Mouse (Mus musculus) heart, embryonic 16.5 days (tissue): ENCODE data around the gene Gm5129. TPM values are rescaled to one million over a fixed set of nuclear protein-coding genes. Genes with fewer than 3 reads are reported as not detected.
"Not testable (repeated sequence)": the region's sequence is repeated elsewhere in the genome, so short reads cannot be mapped to it uniquely, and the experiment has no call there.

ENCODE experiments used
- ATAC-seq: fragments of 200-750 bp; cut with Nextera tagmentation; replicated peaks from 2 replicates; pipeline ENCODE4 v1.8.0; 2017; ENCODE audit warnings: moderate number of reproducible peaks; ENCODE audit not compliant: insufficient read depth, low FRiP score; ENCODE audit errors: extremely low read depth
- H3K27ac ChIP-seq: fragments of 300-500 bp; sonication (generic); 2 replicates; pipeline ENCODE4 v1.5.1; 2014; ENCODE audit warnings: mild to moderate bottlenecking, low read length, control low read depth, moderate library complexity
- H3K27me3 ChIP-seq: fragments of 300-500 bp; sonication (generic); 2 replicates; pipeline ENCODE4 v1.6.1; 2014; ENCODE audit warnings: low read length, mixed read lengths; ENCODE audit not compliant: control insufficient read depth, insufficient read depth
- H3K36me3 ChIP-seq: fragments of 300-500 bp; sonication (generic); 2 replicates; pipeline ENCODE4 v1.6.1; 2014; ENCODE audit not compliant: control insufficient read depth, insufficient read depth
- H3K4me1 ChIP-seq: fragments of 300-500 bp; sonication (generic); 2 replicates; pipeline ENCODE4 v1.6.1; 2014; ENCODE audit warnings: low read length, mixed read lengths; ENCODE audit not compliant: control insufficient read depth, insufficient read depth
- H3K4me2 ChIP-seq: fragments of 300-500 bp; sonication (generic); 2 replicates; pipeline ENCODE4 v1.6.1; 2014; ENCODE audit warnings: low read depth, mild to moderate bottlenecking, control low read depth, low read length
- H3K4me3 ChIP-seq: fragments of 300-500 bp; sonication (generic); 2 replicates; pipeline ENCODE4 v1.5.1; 2014; ENCODE audit warnings: mild to moderate bottlenecking, control low read depth, low read length
- H3K9ac ChIP-seq: fragments of 300-500 bp; sonication (generic); 2 replicates; pipeline ENCODE4 v1.6.1; 2014; ENCODE audit warnings: low read length, control low read depth
- H3K9me3 ChIP-seq: fragments of 300-500 bp; sonication (generic); replicated peaks from 2 replicates; pipeline ENCODE4 v1.6.1; 2016; ENCODE audit warnings: low read length; ENCODE audit not compliant: control insufficient read depth
- WGBS: fragments of 180-500 bp; shearing (Covaris S2); extraction: QIAGEN DNeasy Blood & Tissue Kit; methylation state at CpG from one replicate; pipeline ENCODE4 v1.1.7; 2014; 5-methylcytosine and 5-hydroxymethylcytosine counted together
- polyA plus RNA-seq: library from polyadenylated mRNA; unstranded; fragments of >200 nt; fragmentation: Nextera tagmentation; extraction: Ambion mirVana; gene quantifications from 2 replicates; pipeline ENCODE4 v1.2.1, GENCODE M21; 2015

The Gm5129 gene
- polyA plus RNA-seq, 1 experiment from 2014 or later: not detected

DNA sequence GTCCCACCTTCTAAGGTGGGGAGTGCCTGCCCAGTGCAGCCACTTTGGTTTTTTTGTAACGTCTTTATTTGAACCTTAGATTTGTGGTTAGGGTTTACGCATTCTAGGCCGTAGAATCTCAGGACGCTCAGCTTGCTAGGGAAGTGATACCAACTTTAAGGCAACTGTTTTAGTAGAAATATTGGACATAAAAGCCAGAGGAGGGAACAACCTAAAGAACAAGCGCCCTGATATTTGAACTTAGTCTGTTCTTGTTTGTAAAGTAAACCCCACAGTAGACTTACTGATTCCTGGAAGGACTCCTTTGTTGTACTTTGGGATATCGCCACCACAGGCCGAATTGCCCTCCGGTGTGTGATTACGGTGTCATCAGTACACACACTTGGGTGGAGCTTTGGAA is 1.2 kb upstream of the Gm5129 start:
- Histone ChIP-seq H3K27ac (no peak overlapping the region), H3K9ac (peak overlapping the region; percentile 96), H3K4me3 (peak overlapping the region; percentile 95), H3K4me1 (peaks cover 35% of the 10 kb centered on the region), H3K36me3 (no peaks in the 10 kb centered on the region), H3K27me3 (no peaks in the 10 kb centered on the region), H3K4me2 (peak overlapping the region; percentile 76), H3K9me3 (no peaks in the 10 kb centered on the region)
- no peak for ATAC-seq
- WGBS: 50% methylated on average over 9 of the region's 9 CpGs

DNA sequence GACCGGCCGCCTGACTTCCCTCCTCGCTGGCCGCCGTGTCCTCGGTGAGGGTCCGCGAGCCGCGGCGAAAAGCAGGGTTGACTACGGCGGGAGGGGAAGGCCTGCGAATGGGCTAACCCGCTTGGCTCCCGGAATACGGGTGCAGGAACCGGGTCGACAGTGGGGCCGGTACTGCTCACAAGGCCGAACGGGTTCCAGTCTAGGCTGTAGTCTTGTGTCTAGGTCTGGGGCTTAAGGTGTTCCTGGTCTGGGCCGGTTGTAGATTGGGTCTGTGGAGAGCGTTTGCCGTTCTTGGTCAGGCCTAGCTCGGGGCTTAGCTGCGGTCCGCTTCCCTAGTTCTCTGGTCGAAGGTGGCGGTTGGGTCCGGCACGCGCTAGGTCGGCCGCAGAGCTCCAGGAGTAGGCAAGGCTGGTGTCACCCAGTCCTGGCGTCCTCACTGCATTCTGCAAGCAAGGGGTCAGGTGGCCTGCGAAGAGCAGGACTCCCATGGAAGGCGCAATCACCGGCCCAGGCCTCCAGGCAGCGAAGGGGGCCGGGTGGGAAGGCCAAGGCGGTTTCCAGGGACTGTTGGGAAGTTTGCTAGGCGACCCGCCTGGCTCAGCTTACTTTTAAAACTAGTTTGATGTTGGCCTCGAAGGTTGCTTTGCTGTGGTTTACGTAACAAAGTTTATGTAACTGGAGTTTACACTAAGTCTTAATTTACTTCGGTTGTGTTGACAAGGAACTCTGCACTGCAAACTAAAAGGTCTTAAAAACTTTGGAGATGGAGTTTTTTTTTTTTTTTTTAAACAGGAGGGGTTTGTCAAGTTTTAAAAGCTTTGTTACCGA is 551 bp upstream of the Gm5129 start:
- peaks cover 34% of the 10 kb centered on the region for H3K4me1 ChIP-seq
- under 1% methylated on average over 48 of the region's 48 CpGs for WGBS
- ATAC-seq: peak; percentile 50
- H3K4me3 ChIP-seq: peak overlapping the region; percentile 95
- peak overlapping the region; percentile 76 for H3K4me2 ChIP-seq
- peak overlapping the region; percentile 99 for H3K27ac ChIP-seq
- no peaks in the 10 kb centered on the region for H3K9me3 ChIP-seq
- H3K36me3 ChIP-seq: no peaks in the 10 kb centered on the region
- H3K27me3 ChIP-seq: no peaks in the 10 kb centered on the region
- peak overlapping the region; percentile 96 for H3K9ac ChIP-seq

DNA sequence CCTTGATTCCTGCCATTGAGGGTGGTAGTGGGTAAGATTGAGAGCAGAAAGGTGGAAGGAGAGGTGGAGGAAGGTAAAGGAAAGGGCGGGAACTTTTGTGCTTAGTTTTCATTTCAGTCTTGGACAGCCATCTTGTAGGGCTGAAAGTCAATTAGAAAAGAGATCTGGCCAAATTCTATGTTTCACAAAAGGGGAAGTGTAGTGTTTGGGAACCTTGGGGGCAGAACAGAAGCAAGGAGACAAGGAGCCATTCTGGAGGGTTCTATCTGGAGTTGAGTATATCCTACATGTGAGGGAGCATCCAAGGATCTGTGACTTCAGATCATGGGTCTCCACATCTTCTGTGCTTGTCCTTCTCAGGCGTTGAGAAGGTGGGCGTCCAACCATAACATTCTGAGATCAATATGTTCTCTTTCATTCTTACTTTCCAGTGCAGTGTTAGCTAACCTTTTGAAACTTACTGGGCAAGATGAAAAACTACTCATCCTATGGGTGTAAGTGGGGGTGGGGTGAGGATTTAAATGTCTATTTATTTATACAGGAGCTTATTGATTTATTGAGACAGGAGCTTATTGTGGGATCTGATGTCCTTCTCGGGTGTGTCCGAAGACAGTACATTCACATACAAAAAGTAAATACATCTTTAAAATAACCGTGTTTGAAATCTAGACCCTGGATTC is 765 bp downstream of the Gm5129 start:
- peak overlapping the region; percentile 80 for H3K4me2 ChIP-seq
- no peaks in the 10 kb centered on the region for H3K36me3 ChIP-seq
- peak overlapping the region; percentile 95 for H3K4me3 ChIP-seq
- no peak for ATAC-seq
- no peaks in the 10 kb centered on the region for H3K9me3 ChIP-seq
- WGBS: 49% methylated on average over 6 of the region's 6 CpGs
- H3K4me1 ChIP-seq: peaks cover 23% of the 10 kb centered on the region
- no peaks in the 10 kb centered on the region for H3K27me3 ChIP-seq
- peak overlapping the region; percentile 96 for H3K9ac ChIP-seq
- peak overlapping the region; percentile 99 for H3K27ac ChIP-seq

DNA sequence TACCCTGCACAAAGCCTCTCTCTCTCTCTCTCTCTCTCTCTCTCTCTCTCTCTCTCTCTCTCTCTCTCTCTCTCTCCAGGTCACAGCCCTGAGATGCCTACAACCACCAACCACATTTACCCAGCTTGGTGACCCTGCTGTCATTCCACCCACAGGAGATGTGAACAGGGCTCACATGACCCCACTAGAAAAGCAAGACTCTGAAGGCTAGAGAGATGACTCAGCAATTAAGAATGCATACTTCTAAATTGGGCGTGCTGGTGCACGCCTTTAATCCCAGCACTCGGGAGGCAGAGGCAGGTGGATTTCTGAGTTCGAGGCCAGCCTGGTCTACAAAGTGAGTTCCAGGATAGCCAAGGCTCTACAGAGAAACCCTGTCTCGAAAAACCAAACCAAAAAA is 9.7 kb downstream of the Gm5129 start:
- H3K27ac ChIP-seq, H3K27me3 ChIP-seq, ATAC-seq, H3K4me2 ChIP-seq, H3K4me3 ChIP-seq, H3K36me3 ChIP-seq, H3K9me3 ChIP-seq, H3K9ac ChIP-seq, H3K4me1 ChIP-seq: not testable (repeated sequence)
- WGBS: 80% methylated on average over 5 of the region's 5 CpGs

DNA sequence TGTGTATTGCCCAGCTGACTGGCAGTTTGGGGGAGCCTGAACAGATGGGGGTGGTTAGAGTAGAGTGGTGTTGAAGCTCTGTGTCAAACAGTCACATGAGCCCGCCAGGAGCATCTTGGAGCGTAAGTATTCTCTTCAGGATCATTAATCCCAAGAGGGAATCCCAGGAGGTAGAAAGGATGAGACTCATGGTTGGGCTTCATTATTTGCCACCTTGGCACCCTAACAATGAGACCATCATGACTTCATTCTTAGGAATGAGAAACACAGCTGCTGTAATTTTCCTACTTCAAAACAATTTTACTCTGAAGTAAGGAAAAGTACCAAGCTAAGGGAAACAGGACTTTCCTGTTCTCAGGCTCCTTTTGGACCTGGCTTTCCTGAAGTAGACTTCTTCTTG is 10.4 kb downstream of the Gm5129 start:
- H3K4me1 ChIP-seq: no peaks in the 10 kb centered on the region
- H3K9me3 ChIP-seq: no peaks in the 10 kb centered on the region
- H3K9ac ChIP-seq: no peak overlapping the region
- H3K4me3 ChIP-seq: no peak overlapping the region
- H3K4me2 ChIP-seq: no peak overlapping the region
- H3K27ac ChIP-seq: no peak overlapping the region
- H3K36me3 ChIP-seq: no peaks in the 10 kb centered on the region
- H3K27me3 ChIP-seq: no peaks in the 10 kb centered on the region
- ATAC-seq: no peak
- WGBS: 82% methylated on average over 2 of the region's 2 CpGs

DNA sequence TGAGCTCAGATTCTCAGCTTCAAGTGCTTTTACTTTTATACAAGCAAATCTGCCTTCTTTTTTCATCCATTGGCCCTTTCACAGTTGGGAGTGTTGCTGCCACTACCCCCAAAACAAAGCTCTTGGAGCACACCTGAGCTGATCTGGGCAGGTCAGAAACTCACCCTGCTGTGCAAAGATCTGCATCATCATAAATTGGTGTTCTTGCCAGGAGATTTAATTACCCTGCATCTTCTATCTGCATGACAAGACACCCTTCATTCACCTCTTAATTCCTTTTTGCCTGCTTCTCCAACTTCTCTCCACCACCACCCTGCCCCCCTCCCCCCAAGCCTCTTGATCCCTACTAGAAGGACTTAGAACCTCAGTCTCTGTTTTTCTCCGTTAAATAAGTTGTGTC is 14.6 kb downstream of the Gm5129 start:
- Histone ChIP-seq H3K4me3 (no peak overlapping the region), H3K4me2 (no peak overlapping the region), H3K9ac (no peak overlapping the region), H3K36me3 (no peaks in the 10 kb centered on the region), H3K4me1 (no peaks in the 10 kb centered on the region), H3K27ac (no peak overlapping the region), H3K27me3 (no peaks in the 10 kb centered on the region), H3K9me3 (no peaks in the 10 kb centered on the region)
- no peak for ATAC-seq
- 32% methylated on average over 1 of the region's 1 CpGs for whole genome bisulfite sequencing

DNA sequence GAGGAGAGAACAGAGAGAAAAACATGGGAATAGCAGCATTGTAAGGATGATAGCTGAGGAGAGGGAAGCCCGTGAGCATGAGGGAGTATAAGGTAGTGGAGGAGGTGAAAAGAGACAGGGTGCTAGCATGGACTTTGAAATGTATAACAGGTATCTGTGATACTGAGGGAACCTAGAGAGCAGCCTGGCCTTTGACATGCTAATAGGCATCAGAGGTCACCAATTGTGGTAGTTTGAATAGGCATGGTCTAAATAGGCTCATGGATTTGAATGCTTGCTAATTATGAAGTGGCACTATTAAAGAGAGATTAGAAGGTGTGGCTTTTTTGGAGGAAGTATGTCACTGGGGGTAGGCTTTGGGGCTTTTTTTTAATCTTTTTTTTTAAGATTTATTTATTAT is 22.8 kb downstream of the Gm5129 start:
- no peak overlapping the region for H3K4me2 ChIP-seq
- H3K9ac ChIP-seq: no peak overlapping the region
- no peaks in the 10 kb centered on the region for H3K9me3 ChIP-seq
- H3K27me3 ChIP-seq: no peaks in the 10 kb centered on the region
- H3K36me3 ChIP-seq: no peaks in the 10 kb centered on the region
- H3K4me3 ChIP-seq: no peak overlapping the region
- ATAC-seq: no peak
- no peak overlapping the region for H3K27ac ChIP-seq
- H3K4me1 ChIP-seq: no peaks in the 10 kb centered on the region
- 63% methylated on average over 1 of the region's 1 CpGs for WGBS

DNA sequence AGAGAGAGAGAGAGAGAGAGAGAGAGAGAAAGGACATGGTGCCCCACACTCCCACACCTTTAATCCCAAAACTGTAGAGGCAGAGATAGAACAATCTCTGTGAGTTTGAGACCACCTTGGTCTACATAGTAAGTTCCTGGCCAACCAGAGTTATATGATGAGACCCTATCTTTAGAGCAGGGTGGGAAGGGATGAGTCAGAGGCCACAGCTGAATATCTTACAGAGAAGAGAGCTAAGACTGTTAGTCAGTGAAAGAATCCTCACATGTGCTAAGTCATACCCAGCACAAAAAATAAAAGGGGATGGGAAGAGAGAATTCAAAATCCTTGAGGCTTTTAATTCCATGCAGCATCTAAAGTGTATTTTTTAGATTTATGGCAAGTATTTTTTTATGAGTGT is 24.1 kb downstream of the Gm5129 start:
- no peak for ATAC-seq
- H3K4me3 ChIP-seq: no peak overlapping the region
- H3K36me3 ChIP-seq: no peaks in the 10 kb centered on the region

DNA sequence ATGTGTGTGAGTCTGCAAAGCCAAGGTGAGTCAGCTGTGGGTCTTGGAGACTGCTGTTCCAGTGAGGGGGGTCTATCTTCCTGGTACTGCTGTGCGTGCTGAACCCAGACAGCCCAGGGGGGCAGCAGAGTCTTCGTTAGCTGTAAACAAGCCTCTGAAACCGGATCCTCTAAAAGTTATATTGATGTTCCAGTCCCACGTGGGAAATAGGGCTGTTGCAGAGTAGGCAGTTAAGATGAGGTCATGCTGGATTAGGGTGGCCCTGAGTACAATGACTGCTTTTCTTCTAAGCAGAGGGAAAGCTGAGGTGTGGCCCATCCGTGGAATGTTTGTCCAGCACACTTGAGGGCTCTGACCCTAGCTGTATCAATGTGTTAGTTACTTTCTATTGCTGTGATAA is 27.5 kb downstream of the Gm5129 start:
- no peak overlapping the region for H3K4me3 ChIP-seq
- no peaks in the 10 kb centered on the region for H3K36me3 ChIP-seq
- no peaks in the 10 kb centered on the region for H3K27me3 ChIP-seq
- no peaks in the 10 kb centered on the region for H3K4me1 ChIP-seq
- no peak overlapping the region for H3K27ac ChIP-seq
- WGBS: 31% methylated on average over 5 of the region's 5 CpGs
- H3K9ac ChIP-seq: no peak overlapping the region
- no peaks in the 10 kb centered on the region for H3K9me3 ChIP-seq
- no peak overlapping the region for H3K4me2 ChIP-seq
- no peak for ATAC-seq

More for the DNA sequence above, 24.1 kb downstream of the Gm5129 start:
- Histone ChIP-seq H3K4me1 (no peaks in the 10 kb centered on the region), H3K9me3 (no peaks in the 10 kb centered on the region), H3K9ac (no peak overlapping the region), H3K27ac (no peak overlapping the region), H3K4me2 (no peak overlapping the region), H3K27me3 (no peaks in the 10 kb centered on the region)
